Mouse (Mus musculus): ENCODE measurements at regions not wholly inside any gene's neighbourhood (a gene's known extent, or its start where the extent isn't known, plus 50 kb on each side); places are given as distances from the start of the nearest gene placed in this dataset.

DNA sequence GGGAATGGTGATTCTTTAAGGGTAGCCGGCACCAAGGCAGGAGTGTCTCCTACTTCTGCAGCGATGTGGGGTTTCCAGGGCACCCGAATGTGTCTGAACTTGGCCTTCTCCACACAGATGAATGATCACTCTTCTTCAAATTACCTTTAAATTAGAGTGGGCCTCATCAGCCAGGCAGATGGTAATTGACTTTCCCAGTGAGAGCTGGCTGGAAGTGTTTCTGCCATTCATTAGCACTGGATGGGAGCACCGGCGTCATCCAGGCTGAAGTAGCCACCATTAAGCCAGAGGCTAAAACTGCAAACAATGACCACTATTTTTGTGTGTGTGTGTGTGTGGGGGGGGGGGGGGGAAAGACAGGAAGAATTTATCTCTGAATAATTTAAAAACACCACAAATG, 58.7 kb upstream of the Ubl3 start:
- TF ChIP-seq CTCF (IDR thresholded peaks at IDR 0.05; ENCODE audit: control insufficient read depth, insufficient read depth, low read length) (no peak), POLR2A (IDR thresholded peaks at IDR 0.05; ENCODE audit: borderline replicate concordance, control insufficient read depth, low read depth, low read length) (no peak)
